Mouse (Mus musculus): ENCODE measurements around the gene Lrrc61. TPM values are rescaled to one million over a fixed set of nuclear protein-coding genes. Genes with fewer than 3 reads are reported as not detected.
A peak's percentile ranks its signal among the peaks of the same experiment; 100 is the strongest.

Lrrc61 gene
- polyA plus RNA-seq, 1 experiment from 2014 or later, result 16.7 TPM

- peaks cover 13% of the 10 kb centered on the region for H3K36me3 ChIP-seq (replicated peaks)
- no peaks in the 10 kb centered on the region for H3K9me3 ChIP-seq
- H3K9ac ChIP-seq, result peak overlapping the region; percentile 62
- H3K4me2 ChIP-seq, result peak overlapping the region; percentile 70
- H3K27me3 ChIP-seq, result no peaks in the 10 kb centered on the region
- H3K4me3 ChIP-seq (replicated peaks), result peak overlapping the region; percentile 50
- peak overlapping the region; percentile 97 for H3K27ac ChIP-seq
- H3K4me1 ChIP-seq, result peaks cover 16% of the 10 kb centered on the region
- ATAC-seq (ENCODE audit: low FRiP score), result 0 out of 2 replicates have a peak, but pooled peaks have one; percentile 8
- 78% methylated on average over 4 of the region's 4 CpGs for WGBS
Measured at GRCm38 (mm10) chr6:48553819-48554218, 777 bp upstream of the Lrrc61 start.

DNA sequence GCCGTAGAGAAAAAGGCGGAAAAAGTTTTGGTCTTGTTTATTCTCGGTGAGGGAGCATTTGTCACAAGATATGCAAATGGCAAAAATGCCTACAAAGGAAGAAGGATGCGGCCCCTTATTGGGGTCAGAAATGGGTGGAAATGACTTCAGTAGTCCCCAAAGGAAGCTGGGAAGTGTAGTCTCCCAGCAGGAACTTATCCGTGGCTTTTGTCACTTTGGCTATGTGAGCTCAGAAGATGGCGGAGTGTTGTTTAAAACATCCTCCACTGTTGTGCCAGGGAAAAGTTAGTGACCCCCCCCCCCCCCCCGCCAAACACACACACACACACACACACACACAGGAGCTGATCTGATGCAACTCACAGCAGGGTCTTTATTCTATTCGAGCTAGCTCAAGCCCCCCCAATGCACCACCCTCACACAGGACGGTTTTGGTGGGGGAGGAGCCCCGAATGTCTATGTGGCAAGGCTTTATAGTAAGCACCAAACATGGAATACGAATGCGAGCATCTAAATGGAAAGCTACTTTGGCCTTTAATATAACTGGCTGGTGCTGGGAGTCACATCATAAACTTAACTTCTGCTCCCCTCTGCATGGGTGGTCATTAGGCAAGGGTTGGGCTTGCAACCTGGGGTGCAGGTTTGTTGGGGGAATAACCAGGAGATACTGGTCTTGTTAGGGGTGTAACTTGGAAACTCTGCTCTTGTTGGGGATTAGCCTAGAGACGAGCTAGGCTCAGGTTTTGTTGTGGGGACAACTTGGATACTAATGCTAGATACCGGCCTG, 701 bp downstream of the Lrrc61 start:
- H3K9me3 ChIP-seq, result no peaks in the 10 kb centered on the region
- ATAC-seq (ENCODE audit: low FRiP score), result peak; percentile 86
- no peaks in the 10 kb centered on the region for H3K27me3 ChIP-seq
- peak overlapping the region; percentile 62 for H3K9ac ChIP-seq
- H3K36me3 ChIP-seq (replicated peaks), result peaks cover 18% of the 10 kb centered on the region
- peak overlapping the region; percentile 70 for H3K4me2 ChIP-seq
- peak overlapping the region; percentile 50 for H3K4me3 ChIP-seq (replicated peaks)
- peak overlapping the region; percentile 97 for H3K27ac ChIP-seq
- H3K4me1 ChIP-seq, result peaks cover 16% of the 10 kb centered on the region
- WGBS, result 29% methylated on average over 13 of the region's 14 CpGs

DNA sequence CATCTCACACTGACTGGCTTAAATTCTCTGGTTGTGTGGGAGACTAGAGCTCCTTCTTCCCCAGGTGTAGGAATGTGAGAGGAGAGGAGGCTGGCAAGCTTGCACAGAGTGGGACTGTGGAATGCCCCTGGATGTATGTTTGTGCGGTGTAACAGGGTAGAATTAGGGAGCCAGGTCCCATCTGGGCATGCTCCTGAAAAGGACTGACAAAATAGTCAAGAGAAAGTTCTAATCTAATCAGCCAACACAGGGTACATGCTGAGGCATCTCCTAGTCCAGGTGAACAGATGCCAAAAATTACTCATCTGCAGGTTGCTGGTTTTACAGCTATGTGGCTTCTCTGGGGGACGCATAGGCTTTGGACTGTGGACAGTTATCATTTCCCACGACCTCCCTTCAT, 1.4 kb downstream of the Lrrc61 start:
- H3K9me3 ChIP-seq, result no peaks in the 10 kb centered on the region
- H3K4me1 ChIP-seq, result peaks cover 16% of the 10 kb centered on the region
- H3K27me3 ChIP-seq, result no peaks in the 10 kb centered on the region
- H3K36me3 ChIP-seq (replicated peaks), result peaks cover 18% of the 10 kb centered on the region
- 88% methylated on average over 3 of the region's 3 CpGs for WGBS
- H3K27ac ChIP-seq, result no peak overlapping the region
- ATAC-seq (ENCODE audit: low FRiP score), result no peak
- peak overlapping the region; percentile 70 for H3K4me2 ChIP-seq
- no peak overlapping the region for H3K4me3 ChIP-seq (replicated peaks)
- H3K9ac ChIP-seq, result no peak overlapping the region

GRCm38 (mm10) chr6:48565693-48566310, 11.2 kb downstream of the Lrrc61 start:
- Histone ChIP-seq H3K27ac (no peak overlapping the region), H3K4me3 (replicated peaks) (no peak overlapping the region), H3K9me3 (no peaks in the 10 kb centered on the region), H3K4me1 (no peaks in the 10 kb centered on the region), H3K36me3 (replicated peaks) (peaks cover 21% of the 10 kb centered on the region; the same call in 1 of the 2 replicates), H3K4me2 (no peak overlapping the region), H3K9ac (no peak overlapping the region), H3K27me3 (no peaks in the 10 kb centered on the region)
- 97% methylated on average over 4 of the region's 4 CpGs for WGBS
- ATAC-seq (ENCODE audit: low FRiP score), result no peak

- no peaks in the 10 kb centered on the region for H3K4me1 ChIP-seq
- WGBS, result 84% methylated on average over 5 of the region's 5 CpGs
- no peak overlapping the region for H3K4me2 ChIP-seq
- no peak overlapping the region for H3K27ac ChIP-seq
- H3K36me3 ChIP-seq (replicated peaks), result peaks cover 21% of the 10 kb centered on the region; the same call in 1 of the 2 replicates
- ATAC-seq (ENCODE audit: low FRiP score), result no peak
- no peaks in the 10 kb centered on the region for H3K9me3 ChIP-seq
- no peak overlapping the region for H3K4me3 ChIP-seq (replicated peaks)
- H3K9ac ChIP-seq, result no peak overlapping the region
- no peaks in the 10 kb centered on the region for H3K27me3 ChIP-seq
Measured at GRCm38 (mm10) chr6:48566312-48566711, 11.7 kb downstream of the Lrrc61 start.

DNA sequence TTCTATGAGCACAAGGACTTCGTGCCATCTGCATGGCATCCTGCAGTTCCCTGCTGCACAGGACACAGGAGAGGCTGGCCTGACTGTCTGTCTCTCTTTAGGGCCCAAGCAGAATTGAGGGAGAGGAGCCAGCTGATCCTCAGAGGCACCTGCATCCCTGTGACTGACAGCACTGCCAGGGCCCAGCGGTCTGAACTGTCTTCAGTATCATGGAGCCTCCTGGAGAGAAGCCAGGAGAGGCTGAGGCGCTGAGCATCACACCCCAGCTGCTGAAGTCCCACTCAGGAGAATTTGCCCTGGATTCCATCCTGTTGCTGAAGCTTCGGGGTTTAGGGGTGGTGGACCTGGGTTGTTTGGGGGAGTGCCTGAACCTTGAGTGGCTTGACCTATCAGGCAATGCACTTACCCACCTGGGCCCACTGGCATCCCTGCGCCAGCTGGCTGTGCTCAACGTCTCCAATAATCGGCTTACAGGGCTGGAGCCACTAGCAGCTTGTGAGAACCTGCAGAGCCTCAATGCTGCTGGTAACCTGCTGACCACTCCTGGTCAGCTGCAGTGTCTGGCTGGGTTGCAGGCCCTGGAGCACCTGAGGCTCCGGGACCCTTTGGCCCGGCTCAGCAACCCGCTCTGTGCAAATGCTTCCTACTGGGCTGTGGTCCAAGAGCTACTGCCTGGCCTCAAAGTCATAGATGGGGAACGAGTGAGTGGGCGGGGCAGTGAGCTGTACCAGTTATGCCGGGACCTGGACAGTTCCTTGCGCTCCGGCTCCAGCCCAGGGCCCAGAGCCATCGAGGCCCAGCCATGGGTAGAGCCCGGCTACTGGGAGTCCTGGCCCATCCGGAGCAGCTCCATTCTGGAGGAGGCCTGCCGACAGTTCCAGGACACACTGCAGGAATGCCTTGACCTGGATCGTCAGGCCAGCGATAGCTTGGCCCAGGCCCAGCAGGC, 13.7 kb downstream of the Lrrc61 start:
- H3K36me3 ChIP-seq (replicated peaks), result peaks cover 21% of the 10 kb centered on the region; the same call in 1 of the 2 replicates

DNA sequence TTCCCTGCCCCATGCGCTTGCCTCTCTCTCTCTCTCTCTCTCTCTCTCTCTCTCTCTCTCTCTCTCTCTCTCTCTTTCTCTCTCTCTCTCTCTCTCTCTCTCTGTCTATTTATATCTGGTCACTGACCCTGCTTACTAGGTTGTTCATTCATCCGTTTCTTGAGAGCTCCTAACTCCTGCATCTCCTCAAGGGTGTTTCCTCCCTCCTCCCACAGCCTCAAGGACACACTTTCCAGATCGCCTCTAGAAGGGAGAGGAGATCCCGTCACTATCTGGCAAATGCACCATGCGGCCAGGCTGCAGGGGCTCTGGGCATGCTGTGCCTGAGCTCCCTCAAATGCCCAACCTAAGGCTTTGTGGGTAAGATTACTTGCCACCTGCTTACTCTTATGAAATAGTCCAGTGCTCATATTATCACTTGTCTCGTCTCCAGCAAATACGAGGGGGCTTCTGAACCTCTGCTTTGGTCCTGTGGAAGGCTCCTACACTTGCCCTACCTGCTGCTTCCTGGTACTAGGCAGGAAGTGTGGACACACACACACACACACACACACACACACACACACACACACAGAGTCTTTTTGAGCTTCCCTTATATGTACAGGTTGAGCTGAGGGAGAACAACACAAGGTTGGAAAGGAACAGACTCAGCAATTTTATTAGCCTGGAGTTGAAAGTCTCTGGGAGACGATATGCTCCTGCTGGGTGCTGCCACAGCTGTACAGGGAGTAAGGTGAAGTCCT, 14.6 kb downstream of the Lrrc61 start:
- no peak overlapping the region for H3K4me3 ChIP-seq (replicated peaks)
- no peak overlapping the region for H3K4me2 ChIP-seq
- WGBS, result 82% methylated on average over 8 of the region's 8 CpGs
- H3K9ac ChIP-seq, result no peak overlapping the region
- ATAC-seq (ENCODE audit: low FRiP score), result no peak
- no peaks in the 10 kb centered on the region for H3K9me3 ChIP-seq
- H3K27ac ChIP-seq, result no peak overlapping the region
- H3K36me3 ChIP-seq (replicated peaks), result peaks cover 18% of the 10 kb centered on the region; the same call in 1 of the 2 replicates
- no peaks in the 10 kb centered on the region for H3K27me3 ChIP-seq
- no peaks in the 10 kb centered on the region for H3K4me1 ChIP-seq

More for the DNA sequence above, 13.7 kb downstream of the Lrrc61 start:
- Histone ChIP-seq H3K4me1 (no peaks in the 10 kb centered on the region), H3K27me3 (no peaks in the 10 kb centered on the region), H3K27ac (no peak overlapping the region), H3K9ac (no peak overlapping the region), H3K4me2 (no peak overlapping the region), H3K4me3 (replicated peaks) (no peak overlapping the region), H3K9me3 (no peaks in the 10 kb centered on the region)
- ATAC-seq (ENCODE audit: low FRiP score), result no peak
- 90% methylated on average over 21 of the region's 21 CpGs for WGBS

DNA sequence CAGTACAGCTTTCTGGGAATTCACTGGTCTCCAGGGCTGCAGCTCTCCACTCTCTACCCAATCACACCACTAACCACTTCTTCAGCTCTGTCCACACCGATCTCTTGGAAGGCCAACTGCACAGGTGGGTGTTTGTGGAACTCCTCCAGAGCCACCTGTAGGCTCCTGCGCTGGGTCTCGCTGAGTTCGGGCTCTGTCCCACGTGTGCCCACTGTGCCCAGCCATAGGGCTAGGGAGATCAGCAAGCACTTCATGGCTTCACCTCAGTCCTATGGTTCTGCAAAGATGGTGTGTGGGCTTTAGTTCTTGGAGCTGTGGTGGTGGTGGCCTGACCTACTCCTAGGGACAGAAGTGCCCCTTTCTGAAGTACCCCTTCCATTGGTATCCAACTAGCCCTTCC, 17.4 kb downstream of the Lrrc61 start:
- no peak overlapping the region for H3K4me3 ChIP-seq (replicated peaks)
- H3K9me3 ChIP-seq, result no peaks in the 10 kb centered on the region
- whole genome bisulfite sequencing, result 90% methylated on average over 5 of the region's 5 CpGs
- H3K4me1 ChIP-seq, result no peaks in the 10 kb centered on the region
- ATAC-seq (ENCODE audit: low FRiP score), result no peak
- no peak overlapping the region for H3K9ac ChIP-seq
- peaks cover 7% of the 10 kb centered on the region; the same call in 1 of the 2 replicates for H3K36me3 ChIP-seq (replicated peaks)
- H3K4me2 ChIP-seq, result no peak overlapping the region
- no peak overlapping the region for H3K27ac ChIP-seq
- no peaks in the 10 kb centered on the region for H3K27me3 ChIP-seq

DNA sequence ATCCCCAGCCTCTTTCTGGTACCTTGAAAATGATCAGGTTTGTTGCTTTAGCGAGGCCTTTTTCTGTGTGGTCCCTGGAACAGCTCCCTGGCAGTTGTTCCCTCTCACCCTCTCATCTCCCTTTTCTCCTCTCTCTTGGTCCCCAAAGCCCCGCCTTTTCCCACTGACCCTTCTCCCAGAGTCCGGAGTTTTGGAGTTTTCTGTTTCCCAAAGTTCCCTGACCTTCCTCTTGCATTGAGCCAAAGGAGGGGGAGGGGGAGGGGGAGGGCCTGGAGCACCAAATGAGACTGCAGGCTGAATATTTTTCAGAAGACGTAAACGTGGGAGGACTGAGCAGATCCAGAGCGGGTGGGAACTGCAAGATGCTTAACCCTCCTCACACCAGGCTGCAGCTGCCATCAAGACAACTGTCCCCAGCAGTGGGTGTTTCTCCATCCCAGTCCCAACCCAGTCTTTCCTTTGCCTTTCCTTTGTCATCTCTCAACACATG, 18.0 kb downstream of the Lrrc61 start, which contains the start of gene Rarres2:
Gene Rarres2 (minus strand): TSS at position 218 of the 490 bp plus-strand sequence.
- no peak within 1 kb of the TSS for H3K9ac ChIP-seq
- H3K4me1 ChIP-seq, result no peaks in the 10 kb centered on the region
- WGBS, result 46% methylated on average over 6 of the region's 6 CpGs
- H3K27ac ChIP-seq, result no peak within 1 kb of the TSS
- H3K36me3 ChIP-seq (replicated peaks), result peaks cover 7% of the 10 kb centered on the region; the same call in 1 of the 2 replicates
- H3K4me3 ChIP-seq (replicated peaks), result no peak within 1 kb of the TSS
- H3K9me3 ChIP-seq, result no peaks in the 10 kb centered on the region
- H3K4me2 ChIP-seq, result no peak within 1 kb of the TSS
- H3K27me3 ChIP-seq, result no peaks in the 10 kb centered on the region
- ATAC-seq (ENCODE audit: low FRiP score), result no peak

GRCm38 (mm10) chr6:48573280-48573679, 18.7 kb downstream of the Lrrc61 start:
- Histone ChIP-seq H3K27ac (no peak overlapping the region), H3K4me1 (no peaks in the 10 kb centered on the region), H3K9ac (no peak overlapping the region), H3K36me3 (replicated peaks) (peaks cover 5% of the 10 kb centered on the region; the same call in 1 of the 2 replicates), H3K4me2 (no peak overlapping the region), H3K9me3 (no peaks in the 10 kb centered on the region), H3K27me3 (no peaks in the 10 kb centered on the region), H3K4me3 (replicated peaks) (no peak overlapping the region)
- WGBS, result 79% methylated on average over 10 of the region's 10 CpGs
- ATAC-seq (ENCODE audit: low FRiP score), result no peak

DNA sequence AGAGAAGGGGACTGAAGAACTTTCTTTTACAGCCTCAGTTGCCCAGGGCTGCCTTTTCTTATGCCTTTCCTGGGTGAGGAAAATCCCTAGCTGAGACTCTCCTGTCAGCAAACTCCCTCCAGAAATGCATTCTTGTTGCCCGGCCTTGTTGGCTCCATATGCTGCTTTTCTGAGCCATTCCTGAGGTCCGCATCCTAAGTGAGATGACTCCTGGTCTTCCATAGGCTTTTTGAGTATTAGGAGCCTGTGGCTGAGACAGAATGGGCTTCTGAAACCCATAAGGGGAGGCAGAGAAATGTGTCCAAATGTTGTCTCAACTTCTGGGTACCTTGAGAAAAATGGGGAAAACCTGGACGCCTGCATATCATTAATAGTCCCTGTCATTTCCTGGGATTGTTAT, 19.4 kb downstream of the Lrrc61 start:
- no peak overlapping the region for H3K9ac ChIP-seq
- no peak overlapping the region for H3K4me3 ChIP-seq (replicated peaks)
- H3K9me3 ChIP-seq, result no peaks in the 10 kb centered on the region
- H3K27me3 ChIP-seq, result no peaks in the 10 kb centered on the region
- no peaks in the 10 kb centered on the region for H3K4me1 ChIP-seq
- no peak for ATAC-seq (ENCODE audit: low FRiP score)
- no peak overlapping the region for H3K4me2 ChIP-seq
- H3K27ac ChIP-seq, result no peak overlapping the region
- WGBS, result 82% methylated on average over 3 of the region's 3 CpGs
- no peaks in the 10 kb centered on the region; the same call in 1 of the 2 replicates for H3K36me3 ChIP-seq (replicated peaks)
